Mouse (Mus musculus): ENCODE results near the gene Foxk1.

The Foxk1 gene

DNA sequence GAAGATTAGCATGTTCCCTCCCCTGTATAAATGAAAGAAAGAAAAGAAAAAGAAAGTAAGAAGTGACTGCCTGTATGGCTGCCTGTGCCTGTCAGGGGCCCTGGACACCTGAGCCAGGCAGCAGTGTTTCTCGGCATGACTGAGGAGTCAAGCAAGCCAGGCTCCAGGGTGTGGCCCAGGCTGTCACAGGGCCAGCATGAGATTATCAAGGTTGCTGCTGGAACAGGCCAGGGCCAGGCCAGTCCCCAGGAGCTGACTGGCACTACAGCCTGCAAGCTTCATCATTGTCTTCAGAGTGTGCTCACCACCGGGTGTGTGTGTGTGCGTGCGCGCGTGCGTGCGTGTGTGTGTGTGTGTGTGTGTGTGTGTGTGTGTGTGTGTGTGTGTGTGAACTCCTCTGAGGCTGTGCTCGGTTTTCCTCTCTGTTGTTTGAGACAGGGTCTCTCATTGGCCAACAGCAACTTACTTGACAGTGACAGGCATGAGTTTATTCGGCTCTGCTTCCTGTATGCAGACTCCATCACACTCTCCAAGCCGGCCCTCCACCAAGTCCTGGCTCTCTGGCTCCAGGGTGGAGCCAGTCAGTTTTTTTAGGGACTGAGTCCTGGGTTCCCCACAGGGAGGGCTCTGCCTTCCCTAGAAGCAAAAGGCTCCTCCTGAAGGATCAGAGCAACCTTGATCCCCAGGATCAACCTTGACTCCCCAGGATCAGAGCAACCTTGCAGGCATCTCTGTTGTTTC lies 43.7 kb downstream of the Foxk1 start:
- DNase-seq (ENCODE audit: low read depth, low spot score): peak; percentile 59

DNA sequence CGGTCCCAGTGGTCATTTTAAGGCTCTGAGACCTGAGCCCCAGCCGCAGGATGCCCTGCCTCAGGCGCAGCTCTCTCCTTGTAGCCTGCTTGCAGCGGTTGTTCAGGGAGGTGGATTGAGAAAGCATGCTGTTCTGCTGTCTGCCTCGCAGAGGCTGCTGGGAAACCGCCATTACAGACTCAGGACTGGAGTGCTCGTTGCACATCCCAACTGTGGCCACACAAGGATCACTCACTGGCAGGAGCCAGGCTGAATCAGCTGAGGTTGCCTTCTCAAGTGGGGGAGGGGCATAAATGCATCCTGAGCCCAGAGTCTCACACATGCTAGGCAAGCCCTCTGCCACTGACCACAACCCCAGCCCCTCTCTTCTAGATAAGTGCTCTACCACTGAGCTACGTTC lies 44.4 kb downstream of the Foxk1 start:
- DNase-seq (ENCODE audit: low read depth, low spot score): peak; percentile 39

DNA sequence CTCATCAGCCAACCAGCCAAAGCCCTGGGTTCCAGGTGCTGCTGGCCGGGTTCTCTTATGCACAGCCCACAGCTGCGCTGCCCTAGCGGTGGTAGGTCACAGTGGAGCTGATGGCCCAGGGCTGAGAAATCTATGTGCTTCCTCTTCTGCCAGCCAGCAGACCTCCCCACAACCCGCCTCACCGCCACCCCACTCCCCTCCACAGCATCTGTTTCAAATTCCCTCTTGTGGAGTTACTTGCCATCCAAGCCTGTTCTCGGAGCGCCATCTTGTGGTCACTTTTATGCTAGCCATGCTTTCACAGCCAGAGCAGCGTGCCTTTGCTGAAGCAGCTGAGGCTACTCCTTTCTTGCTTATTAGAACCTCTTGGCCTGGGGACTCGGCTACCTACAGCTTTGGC lies 46.8 kb downstream of the Foxk1 start:
- DNase-seq (ENCODE audit: low read depth, low spot score): peak; percentile 89

DNA sequence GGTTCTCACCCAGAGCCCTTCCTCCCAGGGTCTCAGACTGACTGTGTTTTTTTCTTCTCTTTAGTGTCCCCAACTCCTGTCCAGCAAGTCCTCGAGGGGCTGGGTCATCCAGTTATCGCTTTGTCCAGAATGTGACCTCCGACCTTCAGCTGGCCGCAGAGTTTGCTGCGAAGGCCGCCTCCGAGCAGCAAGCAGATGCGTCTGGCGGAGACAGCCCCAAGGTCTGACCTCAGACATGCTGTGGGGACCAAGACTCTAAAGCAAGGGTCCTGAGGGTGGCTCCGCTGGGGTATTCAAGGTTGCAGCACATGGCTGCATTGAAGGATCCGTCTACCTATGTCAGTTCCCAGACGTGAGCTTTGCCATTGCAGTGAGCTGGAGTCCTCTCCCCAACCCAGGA lies 47.3 kb downstream of the Foxk1 start:
- DNase-seq (ENCODE audit: low read depth, low spot score): no peak

DNA sequence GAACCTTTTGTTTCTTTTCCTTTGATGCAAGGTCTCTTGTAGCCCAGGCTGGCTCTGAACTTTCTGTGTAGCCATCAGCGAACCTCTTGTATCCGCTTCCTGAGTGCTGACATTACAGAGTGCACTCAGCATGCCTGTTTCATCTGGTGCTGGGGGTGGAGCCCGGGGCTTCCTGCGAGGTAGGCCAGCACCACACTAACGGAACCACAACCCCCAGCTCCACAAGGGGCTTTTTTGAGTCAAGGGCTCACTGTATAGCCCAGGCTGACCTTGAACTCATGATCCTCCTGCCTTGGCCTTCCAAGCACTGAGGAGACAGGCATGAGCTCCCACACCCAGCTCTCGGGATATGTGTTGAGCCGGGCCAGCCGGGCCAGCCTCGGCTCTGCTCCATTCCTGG lies 49.5 kb downstream of the Foxk1 start:
- DNase-seq (ENCODE audit: low read depth, low spot score): no peak

DNA sequence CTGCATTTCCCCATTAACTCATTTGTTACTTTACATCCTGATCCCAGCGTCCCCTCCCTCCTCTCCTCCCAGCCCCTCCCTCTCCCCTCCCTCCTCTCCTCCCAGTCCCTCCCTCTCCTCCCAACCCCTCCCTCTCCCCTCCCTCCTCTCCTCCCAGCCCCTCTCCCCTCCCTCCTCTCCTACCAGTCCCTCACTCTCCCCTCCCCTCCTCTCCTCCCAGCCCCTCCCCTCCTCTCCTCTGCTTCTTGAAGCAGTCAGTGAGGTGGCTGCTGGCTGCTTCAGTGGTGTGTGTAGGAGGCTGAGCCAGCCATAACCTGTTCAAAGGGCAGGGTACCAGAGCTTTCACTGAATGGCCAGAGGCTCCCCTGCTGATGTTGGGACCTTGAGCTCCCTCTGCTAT lies 50.5 kb downstream of the Foxk1 start:
- DNase-seq (ENCODE audit: low read depth, low spot score): no peak

DNA sequence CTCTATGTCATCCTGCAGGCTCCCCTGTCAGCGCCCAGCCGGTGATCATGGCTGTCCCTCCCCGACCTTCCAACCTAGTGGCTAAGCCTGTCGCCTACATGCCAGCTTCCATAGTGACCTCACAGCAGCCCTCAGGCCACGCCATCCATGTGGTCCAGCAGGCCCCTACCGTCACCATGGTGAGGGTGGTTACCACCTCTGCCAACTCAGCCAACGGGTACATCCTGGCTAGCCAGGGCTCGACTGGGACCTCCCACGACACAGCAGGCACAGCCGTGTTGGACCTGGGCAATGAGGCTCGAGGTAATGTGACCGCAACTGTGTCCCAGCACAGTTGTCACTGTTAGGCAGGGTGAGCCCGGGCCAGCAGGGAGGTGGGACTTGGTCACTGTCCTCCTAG lies 52.4 kb downstream of the Foxk1 start:
- no peak for DNase-seq (ENCODE audit: low read depth, low spot score)

DNA sequence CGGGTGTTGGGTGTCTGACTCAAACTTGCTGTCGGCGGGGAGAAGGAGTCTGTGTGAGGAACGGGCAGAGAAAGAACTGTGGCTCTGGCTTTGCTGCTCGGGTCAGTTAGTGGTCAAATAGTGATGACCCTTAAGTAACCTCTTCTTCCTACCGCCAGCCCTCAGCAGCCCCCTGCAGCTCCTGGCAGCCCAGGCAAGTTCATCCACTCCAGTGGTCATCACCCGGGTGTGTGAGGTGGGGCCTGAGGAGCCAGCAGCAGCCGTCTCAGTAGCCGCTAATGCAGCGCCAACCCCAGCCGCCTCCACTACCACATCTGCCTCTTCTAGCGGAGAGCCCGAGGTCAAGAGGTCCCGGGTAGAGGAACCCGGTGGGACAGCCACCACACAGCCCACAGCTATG lies 55.0 kb downstream of the Foxk1 start:
- no peak for DNase-seq (ENCODE audit: low read depth, low spot score)

DNA sequence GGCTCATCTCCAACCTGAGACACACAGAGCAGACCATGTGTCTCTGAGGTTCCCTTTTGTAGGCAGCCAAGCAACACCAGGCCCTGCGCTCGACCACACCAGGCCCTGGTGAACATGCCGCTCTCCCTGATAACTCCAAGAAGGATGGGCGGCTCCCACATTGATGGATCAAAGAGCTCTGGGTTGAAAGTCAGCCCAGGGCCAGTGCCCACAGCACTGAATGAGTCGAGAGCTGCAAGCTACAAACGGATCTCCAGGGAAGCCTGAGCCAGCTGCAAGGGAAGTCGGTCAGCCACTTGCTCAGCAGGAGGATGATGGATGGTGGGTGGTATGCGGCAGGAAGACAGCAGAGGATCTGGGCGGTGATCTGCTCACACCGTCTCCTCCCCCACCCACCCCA lies 56.0 kb downstream of the Foxk1 start:
- no peak for DNase-seq (ENCODE audit: low read depth, low spot score)

DNA sequence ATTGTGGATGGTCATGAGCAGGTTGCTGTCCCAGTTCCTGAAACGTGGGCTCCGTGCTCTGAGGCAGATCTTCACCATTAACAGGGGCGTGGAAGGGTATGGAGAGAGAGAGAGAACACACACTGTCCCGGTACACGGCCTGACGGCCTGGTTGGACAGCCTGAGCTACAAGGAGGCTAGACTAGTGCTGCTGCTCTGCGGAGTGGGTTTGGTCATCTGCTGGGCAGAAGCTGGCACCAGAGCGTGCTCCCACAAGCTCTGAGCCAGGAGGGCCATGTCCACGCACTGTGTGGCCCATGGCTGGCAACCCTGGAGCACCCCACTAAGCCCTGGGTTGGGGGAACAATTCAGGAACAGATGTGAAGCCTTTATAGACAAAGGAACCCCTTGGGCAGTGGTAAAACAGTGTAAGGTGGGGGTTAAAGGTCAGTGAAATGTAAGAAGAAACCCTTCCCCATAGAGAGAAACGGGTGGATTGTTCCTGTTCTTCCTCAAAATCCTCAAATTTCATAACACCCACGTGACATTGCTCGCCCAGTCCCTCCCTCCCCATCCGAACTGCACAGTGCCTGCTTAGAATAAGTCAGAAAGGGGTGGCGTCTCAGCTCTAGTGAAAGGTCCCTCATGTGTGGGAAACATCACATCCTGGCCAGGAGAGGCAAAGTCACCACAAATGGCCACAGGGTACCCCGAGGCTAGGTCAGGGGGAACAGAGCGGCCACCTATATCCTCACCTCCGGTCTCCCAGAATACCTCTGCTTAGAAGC lies 57.7 kb downstream of the Foxk1 start:
- DNase-seq (ENCODE audit: low read depth, low spot score): no peak

DNA sequence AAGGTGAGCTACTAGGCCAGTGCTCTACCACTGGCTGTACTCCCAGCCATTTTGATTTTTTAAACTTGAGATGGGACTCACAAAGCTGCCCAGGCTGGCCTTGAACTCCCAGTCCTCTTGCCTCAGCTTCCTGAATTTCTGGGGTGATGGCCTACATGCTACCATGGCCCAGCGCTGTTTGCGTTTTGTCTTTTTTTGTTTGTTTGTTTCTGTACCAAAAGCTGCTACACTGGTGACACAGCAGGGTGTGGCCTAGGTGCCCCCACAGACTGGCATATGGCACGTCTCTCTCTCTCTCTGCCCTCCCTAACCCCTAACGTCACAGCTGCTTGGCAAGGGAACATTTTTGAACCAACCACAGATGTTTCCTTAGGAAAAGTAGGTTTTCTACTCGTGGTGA lies 58.5 kb downstream of the Foxk1 start:
- no peak for DNase-seq (ENCODE audit: low read depth, low spot score)

DNA sequence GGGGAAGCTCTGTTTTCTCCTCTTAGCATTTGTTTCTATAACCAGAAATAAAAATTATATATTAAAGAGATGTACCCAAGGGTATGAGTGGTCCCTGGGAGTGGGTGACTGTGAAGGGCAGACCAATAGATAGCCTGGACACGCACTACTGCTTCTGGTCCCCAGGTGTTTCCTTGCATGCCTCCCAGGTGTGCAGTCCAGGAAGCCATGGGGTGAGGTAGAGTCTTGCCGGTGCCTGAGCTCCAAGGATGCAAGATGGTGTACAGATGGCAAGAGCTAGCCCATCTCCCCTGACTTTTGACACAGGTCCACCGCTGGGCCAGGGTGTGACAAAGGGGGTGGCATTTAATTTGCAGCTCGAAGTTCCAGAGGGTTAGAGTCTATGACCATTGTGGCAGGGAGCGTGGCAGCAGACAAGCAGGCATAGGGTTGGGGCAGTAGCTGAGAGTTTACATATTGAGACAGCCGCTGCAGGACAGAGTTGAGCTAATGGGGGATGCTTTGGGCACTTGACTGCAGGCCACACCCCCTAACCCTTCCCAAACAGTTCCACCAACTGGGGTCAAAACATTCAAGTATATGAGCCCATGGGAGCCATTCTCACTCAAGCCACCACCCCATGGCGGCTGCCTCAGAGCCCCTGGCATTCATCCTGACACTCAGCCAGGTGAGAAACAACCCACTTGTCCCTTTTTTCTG lies 60.8 kb downstream of the Foxk1 start:
- DNase-seq (ENCODE audit: low read depth, low spot score): no peak

DNA sequence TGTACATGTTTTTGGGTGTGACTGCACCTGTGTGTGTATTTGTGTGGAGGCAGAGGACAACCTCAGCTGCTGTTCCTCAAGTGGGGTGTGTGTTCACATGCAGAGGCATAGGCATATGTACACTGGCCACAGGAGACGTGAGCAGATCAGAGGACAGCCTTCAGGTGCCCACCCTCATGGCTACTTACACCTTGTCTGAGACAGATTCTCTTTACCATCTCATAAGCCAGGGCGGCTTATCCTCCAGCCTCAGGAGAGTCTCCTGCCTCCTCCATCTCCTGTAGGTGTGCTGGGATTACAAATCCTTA lies 61.3 kb downstream of the Foxk1 start:
- no peak for DNase-seq (ENCODE audit: low read depth, low spot score)

DNA sequence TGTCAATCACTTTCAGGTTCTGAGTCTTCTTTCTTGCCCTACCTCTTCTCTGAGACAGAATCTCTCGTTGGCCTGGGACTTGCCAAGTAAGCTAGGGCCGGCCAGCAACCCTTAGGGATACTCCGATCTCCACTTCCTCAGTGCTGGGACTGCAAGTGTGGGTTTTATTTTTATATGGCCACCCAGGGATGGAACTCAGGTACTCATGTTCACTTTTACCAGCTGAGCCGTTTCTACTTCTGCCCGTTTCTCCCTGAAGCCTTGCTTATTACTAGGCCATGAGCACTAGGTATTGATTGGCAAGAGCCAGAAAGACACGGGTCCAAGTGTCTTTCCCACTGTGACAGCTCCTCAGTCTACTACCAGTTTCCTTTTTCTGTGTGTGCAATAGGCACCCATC lies 61.7 kb downstream of the Foxk1 start:
- DNase-seq (ENCODE audit: low read depth, low spot score): no peak

DNA sequence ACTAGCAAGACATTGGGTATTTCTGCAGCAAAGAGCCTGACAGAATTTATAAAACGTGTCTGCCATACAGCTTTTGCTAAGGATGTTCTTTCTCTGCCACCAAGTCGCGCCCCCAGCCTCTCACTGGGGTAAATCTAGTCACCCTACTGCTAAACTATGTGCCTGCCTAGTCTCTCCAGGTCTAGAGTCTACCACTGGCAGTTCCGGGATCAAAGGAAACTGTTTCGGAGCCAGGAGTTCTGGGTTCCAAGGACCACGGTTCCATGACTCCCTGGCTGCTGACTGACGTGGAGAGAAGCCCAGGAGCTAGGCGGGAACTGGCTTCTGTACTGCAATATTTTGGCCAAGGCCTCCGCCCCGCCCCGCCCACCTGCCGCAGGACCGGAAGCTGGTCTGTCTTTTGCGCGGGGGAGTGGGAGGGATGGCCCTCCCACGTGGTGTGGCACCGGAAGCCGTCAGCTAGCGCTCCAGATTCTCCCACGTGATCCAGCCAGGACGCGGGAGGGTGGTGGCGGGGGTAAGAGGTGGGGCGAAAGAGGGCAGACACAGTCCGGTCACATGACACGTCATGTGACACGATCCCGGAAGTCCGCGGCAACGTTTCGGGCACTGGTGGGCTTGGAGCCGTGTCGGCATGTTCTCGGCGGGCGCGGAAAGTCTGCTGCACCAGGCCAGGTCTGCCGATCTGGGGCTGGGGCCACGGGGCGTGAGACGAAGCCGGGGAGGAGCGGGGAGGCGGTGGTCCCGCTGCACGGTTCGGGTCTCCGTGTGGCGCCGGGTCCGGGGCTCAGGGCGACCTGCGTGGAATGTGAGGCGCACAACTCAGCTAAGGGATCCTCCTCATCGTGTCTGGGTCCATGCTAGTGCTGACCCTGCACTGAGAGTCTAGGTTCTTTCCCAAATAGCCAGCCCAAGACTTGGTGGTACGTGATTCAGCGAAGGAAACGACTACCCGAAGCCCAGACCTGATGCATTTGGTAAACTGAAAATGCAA lies 62.5 kb downstream of the Foxk1 start, which contains the start of gene Ap5z1:
Gene Ap5z1, plus strand, starts transcription at position 484 of the 994 bp plus-strand sequence.
- DNase-seq (ENCODE audit: low read depth, low spot score): peak; percentile 97

DNA sequence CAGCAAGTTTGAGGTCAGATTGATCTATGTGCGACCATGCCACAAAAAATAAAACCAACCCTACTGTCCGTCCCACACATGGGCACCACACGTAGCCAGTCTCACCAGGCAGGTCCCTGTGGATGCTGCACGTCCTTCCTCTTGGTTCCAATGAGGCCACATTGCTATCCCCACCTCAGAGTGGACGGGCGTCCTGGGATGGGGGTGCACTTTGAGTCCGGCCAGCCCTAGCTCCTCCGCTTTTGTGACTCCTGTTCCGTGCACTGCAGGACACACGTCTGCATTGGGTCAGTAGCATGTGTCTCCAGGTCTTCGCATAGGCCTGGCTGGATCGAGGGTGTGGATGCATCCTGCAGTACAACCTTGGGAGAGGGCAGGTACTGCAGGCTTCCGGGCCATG lies 67.1 kb downstream of the Foxk1 start:
- DNase-seq (ENCODE audit: low read depth, low spot score): no peak

DNA sequence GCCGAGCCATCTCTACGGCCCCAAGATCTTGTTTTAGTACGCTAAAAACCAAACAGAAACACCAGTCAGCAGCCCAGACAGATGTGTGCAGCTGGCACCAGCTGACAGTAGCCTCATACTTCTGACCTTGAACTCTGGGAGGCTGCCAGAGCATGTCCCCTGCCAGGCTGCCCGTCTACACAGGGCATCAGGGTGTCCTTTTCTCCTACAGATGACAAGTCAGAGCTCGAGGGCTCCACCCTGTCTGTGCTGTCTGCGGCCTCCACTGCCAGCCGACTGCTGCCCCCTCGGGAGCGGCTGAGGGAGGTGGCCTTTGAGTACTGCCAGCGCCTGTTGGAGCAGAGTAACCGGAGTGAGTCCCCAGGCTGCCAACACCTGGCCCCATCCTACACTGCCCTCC lies 68.5 kb downstream of the Foxk1 start:
- no peak for DNase-seq (ENCODE audit: low read depth, low spot score)

DNA sequence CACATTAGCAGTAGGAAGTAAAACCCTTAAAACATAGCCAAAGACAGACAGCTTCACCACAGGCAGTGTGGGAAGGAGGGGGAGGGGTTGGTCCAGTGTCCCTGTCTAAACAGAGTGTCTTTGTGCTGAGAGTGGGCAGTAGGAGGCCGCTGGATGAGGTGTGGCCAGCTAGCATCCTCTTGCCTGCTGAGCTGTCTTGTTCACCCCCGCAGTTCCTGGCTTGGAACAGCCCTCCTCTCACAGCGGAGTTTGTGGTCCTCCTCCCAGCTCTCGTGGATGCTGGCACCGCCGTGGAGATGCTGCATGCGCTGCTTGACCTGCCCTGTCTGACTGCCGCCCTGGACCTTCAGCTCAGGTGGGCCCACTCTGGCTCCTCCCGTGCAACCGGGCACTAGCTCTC lies 72.4 kb downstream of the Foxk1 start:
- DNase-seq (ENCODE audit: low read depth, low spot score): no peak

DNA sequence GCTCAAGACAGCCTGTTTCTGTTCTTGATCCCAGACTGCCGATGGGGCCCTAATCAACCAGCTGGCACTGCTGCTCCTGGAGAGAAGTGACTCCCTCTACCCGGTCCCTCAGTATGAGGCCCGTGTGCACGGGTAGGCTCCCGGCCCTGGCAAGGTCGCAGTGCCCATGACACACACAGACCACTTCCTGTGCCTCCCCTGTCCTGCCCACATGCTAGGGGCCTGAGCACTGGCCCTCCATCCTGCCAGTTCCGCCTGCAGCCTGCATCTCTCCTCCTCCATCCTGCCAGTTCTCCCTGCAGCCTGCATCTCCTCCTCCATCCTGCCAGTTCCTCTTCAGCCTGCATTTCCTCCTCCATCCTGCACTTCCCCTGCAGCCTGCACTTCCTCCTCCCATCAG lies 74.4 kb downstream of the Foxk1 start:
- no peak for DNase-seq (ENCODE audit: low read depth, low spot score)

DNA sequence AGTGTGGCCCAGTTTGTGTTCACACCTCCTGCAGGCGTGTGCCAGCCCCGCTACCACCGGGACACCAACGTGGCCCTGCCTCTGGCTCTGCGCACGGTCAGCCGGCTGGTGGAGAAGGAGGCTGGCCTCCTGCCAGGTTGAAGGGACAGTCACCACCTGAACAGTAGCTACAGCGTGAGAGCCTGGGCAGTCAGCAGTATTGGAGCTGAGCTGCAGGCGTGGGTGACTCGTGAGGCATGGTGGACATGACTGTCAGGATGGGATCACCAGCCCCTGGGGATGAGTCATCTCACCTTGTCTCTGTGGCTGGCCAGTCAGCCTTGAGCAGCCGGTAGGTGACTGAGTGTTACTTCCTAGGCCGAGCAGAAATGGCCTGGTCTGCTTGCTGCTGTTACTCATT lies 76.0 kb downstream of the Foxk1 start:
- no peak for DNase-seq (ENCODE audit: low read depth, low spot score)

DNA sequence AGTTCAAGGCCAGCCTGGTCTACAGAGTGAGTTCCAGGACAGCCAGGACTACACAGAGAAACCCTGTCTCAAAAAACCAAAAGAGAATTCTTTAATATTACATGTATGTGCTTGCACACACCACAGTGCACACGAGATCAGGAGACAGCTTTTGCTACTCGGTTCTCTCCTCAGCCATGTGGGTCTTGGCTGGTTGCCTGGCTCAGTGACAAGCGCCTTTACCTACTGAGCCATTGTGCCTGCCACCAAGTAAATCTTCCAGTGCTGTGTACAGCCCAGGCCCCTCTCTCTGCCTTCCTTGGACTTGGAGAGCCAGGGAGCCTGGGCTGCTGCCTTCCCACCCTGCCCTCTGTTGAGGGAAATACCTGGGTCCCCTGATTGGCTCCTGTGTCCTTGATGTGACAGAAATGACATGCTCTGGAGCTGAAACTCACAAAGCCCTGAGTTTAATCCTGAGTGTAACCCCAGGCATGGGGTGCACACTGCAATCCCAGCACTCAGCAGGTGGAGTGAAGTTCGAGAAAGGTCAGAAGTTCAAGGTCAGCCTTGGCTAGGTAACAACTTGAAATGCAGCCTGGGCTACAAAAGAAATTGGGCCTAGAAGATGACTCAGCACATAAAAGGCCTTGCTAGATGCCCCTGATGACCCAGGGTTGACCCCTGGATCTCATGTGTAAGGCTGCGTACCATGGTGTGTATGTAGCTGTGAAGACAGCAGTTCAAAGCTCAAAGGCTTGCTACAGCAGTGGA lies 76.7 kb downstream of the Foxk1 start:
- DNase-seq (ENCODE audit: low read depth, low spot score): no peak

All from CD4-positive helper T cell, adult 2 months (primary cell).